Mouse (Mus musculus) brain, embryonic 14.5 days (tissue): ENCODE data around the gene Chmp5. TPM values are rescaled to one million over a fixed set of nuclear protein-coding genes. Genes with fewer than 3 reads are reported as not detected.

Experiments used
- DNase-seq: peaks from one replicate; pipeline ENCODE4 v3.0.0-alpha.2; 2011; ENCODE audit warnings: low read depth
- CTCF ChIP-seq: fragments of 200-500 bp; IDR thresholded peaks from 2 replicates; pipeline ENCODE4 v1.5.1; 2012; ENCODE audit warnings: inconsistent platforms, mild to moderate bottlenecking, moderate library complexity, borderline replicate concordance; ENCODE audit not compliant: insufficient read depth, insufficient read length; ENCODE audit errors: extremely low read depth
- POLR2A ChIP-seq: fragments of 200-500 bp; IDR thresholded peaks from 2 replicates; pipeline ENCODE4 v1.6.1; 2012; ENCODE audit warnings: mild to moderate bottlenecking, inconsistent platforms, borderline replicate concordance; ENCODE audit not compliant: poor library complexity, insufficient read depth, insufficient read length, severe bottlenecking; ENCODE audit errors: extremely low read depth
- polyA plus RNA-seq: library from polyadenylated mRNA; depleted of rRNA; stranded (reverse); fragments of >200 nt; gene quantifications from 2 replicates; pipeline ENCODE4 v1.2.3, GENCODE M21; 2012; rRNA removed

Gene Chmp5
- polyA plus RNA-seq, 1 experiment = 97.4 TPM

DNA sequence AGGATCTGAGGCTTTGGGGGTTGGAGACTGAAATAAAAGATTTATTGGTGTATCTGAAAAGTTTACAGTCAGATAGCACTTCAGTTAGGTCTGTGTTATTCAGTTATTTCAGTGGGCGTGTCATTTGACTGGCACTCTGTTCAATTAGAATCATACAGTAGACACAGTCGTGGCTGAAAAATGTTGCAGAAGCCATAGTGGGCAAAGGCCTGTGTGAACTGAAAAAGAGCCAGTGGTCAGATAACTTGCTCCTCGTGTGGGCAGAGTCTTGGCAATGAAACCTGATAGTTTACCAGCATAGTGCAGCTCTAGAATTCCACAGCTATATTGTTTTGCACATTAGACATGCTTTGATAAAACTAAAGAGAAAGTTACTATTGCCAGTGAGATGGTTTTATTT lies 34.3 kb downstream of the Chmp5 start:
- DNase-seq = no peak
- no peak for TF ChIP-seq POLR2A
- no peak for TF ChIP-seq CTCF

GRCm38 (mm10) chr4:40983686-40984085 lies 35.5 kb downstream of the Chmp5 start:
- no peak for TF ChIP-seq POLR2A
- no peak for TF ChIP-seq CTCF

GRCm38 (mm10) chr4:40989633-40990032 lies 41.4 kb downstream of the Chmp5 start:
- DNase-seq = no peak
- no peak for TF ChIP-seq POLR2A
- no peak for TF ChIP-seq CTCF

More at GRCm38 (mm10) chr4:40983686-40984085, 35.5 kb downstream of the Chmp5 start:
- no peak for DNase-seq

DNA sequence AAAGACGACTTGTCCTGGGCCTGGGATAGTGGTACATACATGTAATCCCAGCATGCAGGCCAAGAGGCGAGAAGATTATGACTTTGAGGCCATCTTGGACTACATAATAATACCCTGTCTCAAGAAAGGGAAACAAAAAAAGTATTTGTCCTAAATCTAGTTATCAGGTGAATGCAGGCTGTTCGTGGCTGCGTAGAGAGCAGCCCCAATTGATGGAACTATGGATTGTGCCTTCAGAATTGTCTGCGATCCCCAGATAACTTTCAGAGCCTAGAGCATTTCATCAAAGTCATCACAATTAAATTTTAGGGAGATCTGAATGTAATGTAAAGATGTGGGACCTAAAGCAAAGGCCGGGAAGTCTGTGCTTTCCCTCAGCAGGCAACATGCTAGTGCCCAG lies 48.1 kb downstream of the Chmp5 start:
- no peak for TF ChIP-seq POLR2A
- DNase-seq = no peak

GRCm38 (mm10) chr4:40997916-40998315 lies 49.7 kb downstream of the Chmp5 start:
- no peak for DNase-seq
- TF ChIP-seq CTCF (no peak), POLR2A (no peak)

GRCm38 (mm10) chr4:41000271-41000670 lies 52.1 kb downstream of the Chmp5 start:
- DNase-seq = no peak
- TF ChIP-seq CTCF = no peak
- no peak for TF ChIP-seq POLR2A

GRCm38 (mm10) chr4:41000842-41001639 lies 52.8 kb downstream of the Chmp5 start:
- DNase-seq = no peak
- TF ChIP-seq CTCF = no peak
- TF ChIP-seq POLR2A = no peak

DNA sequence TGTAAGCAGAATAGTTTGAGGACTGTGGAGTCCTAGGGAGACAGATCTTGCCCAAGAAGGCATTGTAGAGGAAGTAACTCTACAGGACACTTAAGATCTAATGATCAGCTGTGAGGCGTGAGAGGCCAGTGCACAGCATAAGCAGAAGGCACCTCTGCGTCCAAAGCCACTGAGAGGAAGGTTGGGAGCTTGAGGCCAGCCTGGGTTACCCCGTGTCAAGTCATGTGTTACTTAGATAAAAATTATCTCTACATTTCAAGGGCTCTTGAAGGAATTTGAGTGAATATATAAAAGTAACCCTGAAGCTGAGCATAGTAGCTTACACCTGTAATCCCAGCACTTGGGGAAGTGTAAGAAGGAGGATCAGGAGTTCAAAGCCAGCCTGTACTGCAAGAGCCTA lies 65.1 kb downstream of the Chmp5 start:
- DNase-seq = no peak
- TF ChIP-seq POLR2A (no peak), CTCF (no peak)

Other genes with a start within 250 kb of the Chmp5 start
- 25.7 and 27.2 TPM in 2 replicates for gene Aptx, start 245.2 kb upstream of the Chmp5 start, polyA plus RNA-seq
- 89.0 and 159 TPM in 2 replicates for gene Dnaja1, start 226.3 kb upstream of the Chmp5 start, polyA plus RNA-seq
- gene Smu1, start 190.5 kb upstream of the Chmp5 start, polyA plus RNA-seq = 67.7 and 80.6 TPM in 2 replicates
- 6.9 and 9.2 TPM in 2 replicates for gene B4galt1, start 94.4 kb upstream of the Chmp5 start, polyA plus RNA-seq
- gene Spink4, start 28.4 kb upstream of the Chmp5 start, polyA plus RNA-seq = 0.59 and 0.68 TPM in 2 replicates
- gene Bag1, start 113 bp upstream of the Chmp5 start, polyA plus RNA-seq = 97.9 and 117 TPM in 2 replicates
- gene Nfx1, start 22.5 kb downstream of the Chmp5 start, polyA plus RNA-seq = 107 and 111 TPM in 2 replicates
- gene Aqp7, start 99.7 kb downstream of the Chmp5 start, polyA plus RNA-seq = not detected in 2 replicates
- 1.4 and 4.3 TPM in 2 replicates for gene Aqp3, start 149.8 kb downstream of the Chmp5 start, polyA plus RNA-seq
- gene Nol6, start 176.0 kb downstream of the Chmp5 start, polyA plus RNA-seq = 51.5 and 57.4 TPM in 2 replicates
- 139 and 175 TPM in 2 replicates for gene Ube2r2, start 187.3 kb downstream of the Chmp5 start, polyA plus RNA-seq